Mouse (Mus musculus): ENCODE measurements around the gene Sh3bp1. TPM values are rescaled to one million over a fixed set of nuclear protein-coding genes. Genes with fewer than 3 reads are reported as not detected.

The Sh3bp1 gene
- total RNA-seq, 1 experiment = 10.5 TPM

- no peaks in the 10 kb centered on the region for H3K9me3 ChIP-seq (ENCODE audit: control insufficient read depth, insufficient read depth, low read depth, low read length)
- no peak overlapping the region for H3K4me3 ChIP-seq (ENCODE audit: insufficient read depth in 1 of 2, low read depth in 1 of 2, low read length in 2 of 2, poor library complexity in 1 of 2, severe bottlenecking in 1 of 2)
- DNase-seq (ENCODE audit: low read depth, low spot score) = no peak
- H3K4me1 ChIP-seq (ENCODE audit: control insufficient read depth in 2 of 2, insufficient read depth in 2 of 2, low read length in 2 of 2, poor library complexity in 1 of 2) = peaks cover 13 to 38% of the 10 kb centered on the region in 2 experiments
- TF ChIP-seq HCFC1 (IDR thresholded peaks at IDR 0.05; ENCODE audit: borderline replicate concordance, insufficient read depth, low read length) = no peak
- TF ChIP-seq CHD2 (IDR thresholded peaks at IDR 0.05; ENCODE audit: low read depth, low read length) = no peak
- no peak for TF ChIP-seq ZC3H11A (IDR thresholded peaks at IDR 0.05; ENCODE audit: borderline replicate concordance, low read depth, low read length)
- no peak for TF ChIP-seq ZNF384 (IDR thresholded peaks at IDR 0.05; ENCODE audit: low read depth, low read length)
- TF ChIP-seq MAFK (IDR thresholded peaks at IDR 0.05; ENCODE audit: insufficient read depth, low read depth, low read length) = no peak
- peak overlapping the region; percentile 50; the same call in 1 of the 2 replicates for H3K27ac ChIP-seq (ENCODE audit: insufficient read depth, low read depth, low read length, poor library complexity, severe bottlenecking)
- peaks cover 26% of the 10 kb centered on the region for H3K36me3 ChIP-seq (ENCODE audit: control insufficient read depth, insufficient read depth, low read length, poor library complexity, severe bottlenecking)
- H3K9ac ChIP-seq (ENCODE audit: insufficient read depth, low read depth, low read length, poor library complexity, severe bottlenecking) = peak overlapping the region; percentile 20; the same call in 1 of the 2 replicates
- in situ Hi-C loops (cut with MboI; ENCODE audit: low sequenced_read_pairs in 2 of 2, unreplicated experiment in 2 of 2) = no loop called here
Observed at GRCm38 (mm10) chr15:78896149-78896548, 3.4 kb upstream of the Sh3bp1 start.

GRCm38 (mm10) chr15:78897488-78897887, 2.1 kb upstream of the Sh3bp1 start:
- H3K4me3 ChIP-seq (ENCODE audit: insufficient read depth in 1 of 2, low read depth in 1 of 2, low read length in 2 of 2, poor library complexity in 1 of 2, severe bottlenecking in 1 of 2) = no peak overlapping the region
- in situ Hi-C loops (cut with MboI; ENCODE audit: low sequenced_read_pairs in 2 of 2, unreplicated experiment in 2 of 2) = no loop called here
- H3K27ac ChIP-seq (ENCODE audit: insufficient read depth, low read depth, low read length, poor library complexity, severe bottlenecking) = peak overlapping the region; percentile 43; the same call in 1 of the 2 replicates
- DNase-seq (ENCODE audit: low read depth, low spot score) = no peak
- no peak overlapping the region; the same call in 1 of the 2 replicates for H3K9ac ChIP-seq (ENCODE audit: insufficient read depth, low read depth, low read length, poor library complexity, severe bottlenecking)
- H3K9me3 ChIP-seq (ENCODE audit: control insufficient read depth, insufficient read depth, low read depth, low read length) = no peaks in the 10 kb centered on the region
- peaks cover 13 to 44% of the 10 kb centered on the region in 2 experiments for H3K4me1 ChIP-seq (ENCODE audit: control insufficient read depth in 2 of 2, insufficient read depth in 2 of 2, low read length in 2 of 2, poor library complexity in 1 of 2)
- TF ChIP-seq CHD2 (IDR thresholded peaks at IDR 0.05; ENCODE audit: low read depth, low read length) = no peak
- no peak for TF ChIP-seq ZC3H11A (IDR thresholded peaks at IDR 0.05; ENCODE audit: borderline replicate concordance, low read depth, low read length)
- TF ChIP-seq HCFC1 (IDR thresholded peaks at IDR 0.05; ENCODE audit: borderline replicate concordance, insufficient read depth, low read length) = no peak
- no peak for TF ChIP-seq ZNF384 (IDR thresholded peaks at IDR 0.05; ENCODE audit: low read depth, low read length)
- no peak for TF ChIP-seq MAFK (IDR thresholded peaks at IDR 0.05; ENCODE audit: insufficient read depth, low read depth, low read length)
- peaks cover 14% of the 10 kb centered on the region for H3K36me3 ChIP-seq (ENCODE audit: control insufficient read depth, insufficient read depth, low read length, poor library complexity, severe bottlenecking)

GRCm38 (mm10) chr15:78898507-78899001, 1.0 kb upstream of the Sh3bp1 start:
- Histone ChIP-seq H3K27ac (ENCODE audit: insufficient read depth, low read depth, low read length, poor library complexity, severe bottlenecking) (no peak overlapping the region; the same call in 1 of the 2 replicates), H3K36me3 (ENCODE audit: control insufficient read depth, insufficient read depth, low read length, poor library complexity, severe bottlenecking) (peaks cover 12% of the 10 kb centered on the region; the same call in 1 of the 2 replicates), H3K4me3 (ENCODE audit: insufficient read depth in 1 of 2, low read depth in 1 of 2, low read length in 2 of 2, poor library complexity in 1 of 2, severe bottlenecking in 1 of 2) (no peak overlapping the region), H3K9ac (ENCODE audit: insufficient read depth, low read depth, low read length, poor library complexity, severe bottlenecking) (no peak overlapping the region), H3K4me1 (ENCODE audit: control insufficient read depth in 2 of 2, insufficient read depth in 2 of 2, low read length in 2 of 2, poor library complexity in 1 of 2) (peaks cover 13 to 47% of the 10 kb centered on the region in 2 experiments), H3K9me3 (ENCODE audit: control insufficient read depth, insufficient read depth, low read depth, low read length) (no peaks in the 10 kb centered on the region)
- TF ChIP-seq CHD2 (IDR thresholded peaks at IDR 0.05; ENCODE audit: low read depth, low read length) (no peak), MAFK (IDR thresholded peaks at IDR 0.05; ENCODE audit: insufficient read depth, low read depth, low read length) (no peak), HCFC1 (IDR thresholded peaks at IDR 0.05; ENCODE audit: borderline replicate concordance, insufficient read depth, low read length) (no peak), ZNF384 (IDR thresholded peaks at IDR 0.05; ENCODE audit: low read depth, low read length) (no peak), ZC3H11A (IDR thresholded peaks at IDR 0.05; ENCODE audit: borderline replicate concordance, low read depth, low read length) (no peak)
- in situ Hi-C loops (cut with MboI; ENCODE audit: low sequenced_read_pairs in 2 of 2, unreplicated experiment in 2 of 2) = no loop called here
- no peak for DNase-seq (ENCODE audit: low read depth, low spot score)

GRCm38 (mm10) chr15:78899409-78899739, 194 bp upstream of the Sh3bp1 start, which contains the start of gene Gm49510:
Gm49510 (plus strand) TSS chr15:78899667.
- H3K36me3 ChIP-seq (ENCODE audit: control insufficient read depth, insufficient read depth, low read length, poor library complexity, severe bottlenecking) = peaks cover 8% of the 10 kb centered on the region
- H3K4me1 ChIP-seq (ENCODE audit: control insufficient read depth in 2 of 2, insufficient read depth in 2 of 2, low read length in 2 of 2, poor library complexity in 1 of 2) = peaks cover 13 to 44% of the 10 kb centered on the region in 2 experiments
- no peak within 1 kb of the TSS for H3K27ac ChIP-seq (ENCODE audit: insufficient read depth, low read depth, low read length, poor library complexity, severe bottlenecking)
- peak within 1 kb of the TSS; percentile 72 for H3K9ac ChIP-seq (ENCODE audit: insufficient read depth, low read depth, low read length, poor library complexity, severe bottlenecking)
- peak within 1 kb of the TSS; percentile 81 to 82 for H3K4me3 ChIP-seq (ENCODE audit: insufficient read depth in 1 of 2, low read depth in 1 of 2, low read length in 2 of 2, poor library complexity in 1 of 2, severe bottlenecking in 1 of 2)
- no peak for DNase-seq (ENCODE audit: low read depth, low spot score)
- H3K9me3 ChIP-seq (ENCODE audit: control insufficient read depth, insufficient read depth, low read depth, low read length) = no peaks in the 10 kb centered on the region
- in situ Hi-C loops (cut with MboI; ENCODE audit: low sequenced_read_pairs in 2 of 2, unreplicated experiment in 2 of 2) = no loop called here
- TF ChIP-seq ZNF384 (IDR thresholded peaks at IDR 0.05; ENCODE audit: low read depth, low read length) = no peak
- TF ChIP-seq CHD2 (IDR thresholded peaks at IDR 0.05; ENCODE audit: low read depth, low read length) = no peak
- no peak for TF ChIP-seq MAFK (IDR thresholded peaks at IDR 0.05; ENCODE audit: insufficient read depth, low read depth, low read length)
- no peak for TF ChIP-seq ZC3H11A (IDR thresholded peaks at IDR 0.05; ENCODE audit: borderline replicate concordance, low read depth, low read length)
- no peak for TF ChIP-seq HCFC1 (IDR thresholded peaks at IDR 0.05; ENCODE audit: borderline replicate concordance, insufficient read depth, low read length)

Measured in ES-E14 (cell line).